22 mouse cellular contexts compared by ENCODE assay signal in genomic region chr15:102070476-102071467, GRCm38 (mm10). TPM values are rescaled to one million over a fixed set of nuclear protein-coding genes. Genes with fewer than 3 reads are reported as not detected.
"Had no signal": no experiment of that assay in that cellular context is flagged by ENCODE, and none has a peak within 500 bp of the region (broad histone marks: within the 10 kb centered on the region; RNA-seq: fewer than 3 reads in every experiment).

No protein-coding gene starts in this region.

- H3K4me2 ChIP-seq: limb, embryonic 12.5 days; limb, embryonic 15.5 days; lung, embryonic 15.5 days; midbrain, embryonic 12.5 days; neural tube, embryonic 13.5 days had no signal

- H3K9me3 ChIP-seq: limb, embryonic 12.5 days; limb, embryonic 15.5 days; lung, embryonic 15.5 days; midbrain, embryonic 12.5 days; neural tube, embryonic 13.5 days had no signal

- H3K36me3 ChIP-seq: limb, embryonic 12.5 days; limb, embryonic 15.5 days; lung, embryonic 15.5 days; midbrain, embryonic 12.5 days; neural tube, embryonic 13.5 days had no signal

- DNase-seq: kidney, adult 2 months; kidney, postnatal 25 days; layer of hippocampus, adult 9-11 months; left cerebral cortex, postnatal 4 days; lung, adult 18-20 months; lung, postnatal 10 days; lung, postnatal 36 days; retina, postnatal 1 day; right cerebral cortex, postnatal 25 days; thymus, adult 18-20 months; thymus, postnatal 36 days had no signal

- H3K27ac ChIP-seq: kidney, postnatal 0 days; layer of hippocampus, adult 2 months; limb, embryonic 12.5 days; limb, embryonic 15.5 days; liver, embryonic 14.5 days; lung, embryonic 15.5 days; midbrain, embryonic 12.5 days; neural tube, embryonic 13.5 days had no signal

- H3K4me3 ChIP-seq: layer of hippocampus, adult 2 months; limb, embryonic 12.5 days; limb, embryonic 15.5 days; lung, embryonic 15.5 days; midbrain, embryonic 12.5 days; myocyte; neural tube, embryonic 13.5 days had no signal

- H3K9ac ChIP-seq: limb, embryonic 12.5 days; limb, embryonic 15.5 days; liver, embryonic 14.5 days; lung, embryonic 15.5 days; midbrain, embryonic 12.5 days; neural tube, embryonic 13.5 days had no signal

- ATAC-seq: midbrain, embryonic 16.5 days had no signal

RNA-seq across cellular contexts. Expression of gene Tns2, which starts 29.4 kb away (rescaled TPM):
- total RNA-seq: monocyte, adult 5-6 weeks had no signal

RNA-seq across cellular contexts. Expression of gene Krt18, which starts 42.8 kb away (rescaled TPM):
- polyA plus RNA-seq: myocyte had no signal
